Mouse (Mus musculus) hematopoietic stem cell, adult 5-6 weeks (primary cell): ENCODE measurements at regions not wholly inside any gene's neighbourhood (a gene's known extent, or its start where the extent isn't known, plus 50 kb on each side); places are given as distances from the start of the nearest gene placed in this dataset.

ENCODE experiments used
- ATAC-seq, 2 experiments: fragments of 125-278 bp in 1 of 2; replicated peaks in 1 of 2; 2 replicates each; pipeline ENCODE4 v1.8.0; 2016 to 2017; ENCODE audit warnings: inconsistent platforms in 2 of 2, mild to moderate bottlenecking in 2 of 2, moderate number of reproducible peaks in 2 of 2, low read depth in 1 of 2, moderate TSS enrichment in 1 of 2; ENCODE audit not compliant: low FRiP score in 2 of 2, poor library complexity in 2 of 2, severe bottlenecking in 2 of 2, insufficient read depth in 1 of 2, low TSS enrichment in 1 of 2

DNA sequence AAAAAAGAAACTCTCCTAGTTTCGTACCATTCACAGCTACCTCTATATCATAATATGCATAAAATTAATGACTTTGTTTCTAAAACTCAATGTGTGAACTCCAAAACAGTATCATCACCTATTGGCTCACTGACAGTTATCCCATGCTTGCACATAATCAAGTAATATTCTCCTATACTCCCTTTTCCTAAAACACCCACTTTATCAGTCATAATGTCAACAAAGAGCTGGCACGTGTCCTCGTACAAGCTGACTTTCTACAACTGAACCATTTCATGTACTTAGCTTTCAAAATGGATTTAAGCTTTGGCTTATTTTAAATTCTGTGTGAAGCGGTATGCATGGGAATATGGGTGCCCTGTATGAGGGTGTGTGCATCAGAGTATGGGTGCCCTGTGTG, 58.0 kb upstream of the Golim4 start:
- no peak for ATAC-seq

DNA sequence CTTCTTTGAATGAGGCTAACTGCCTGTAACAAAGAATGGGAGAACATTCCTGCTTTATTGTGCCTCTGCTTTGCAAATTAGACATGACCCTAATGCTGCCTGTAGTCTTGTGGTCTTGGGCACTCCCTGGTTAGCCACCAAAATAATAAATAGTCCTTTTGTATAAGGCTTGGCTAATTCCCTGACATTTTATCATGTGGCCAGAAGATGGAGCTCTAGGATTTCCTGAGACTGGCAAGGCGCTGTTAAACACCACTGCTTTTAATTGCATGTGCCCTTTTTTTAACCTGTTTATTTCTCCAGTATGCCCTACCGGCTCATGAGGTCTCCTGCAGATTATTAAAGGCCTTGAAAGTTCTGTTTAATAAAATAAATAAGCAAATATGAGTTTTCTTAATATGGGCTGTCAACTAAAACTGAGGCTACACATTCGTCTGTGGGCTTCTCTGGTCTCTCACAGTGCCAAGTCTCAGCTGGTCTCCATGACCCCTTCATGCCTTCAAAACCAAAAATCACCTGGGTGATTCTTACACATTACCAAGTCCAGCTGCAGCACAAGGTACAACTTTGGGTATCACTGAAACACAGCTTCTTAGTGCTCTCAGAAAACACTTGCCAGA, 51.9 kb upstream of the Golim4 start:
- ATAC-seq, result peak; percentile 85 to 89
